In the genomic region with DNA sequence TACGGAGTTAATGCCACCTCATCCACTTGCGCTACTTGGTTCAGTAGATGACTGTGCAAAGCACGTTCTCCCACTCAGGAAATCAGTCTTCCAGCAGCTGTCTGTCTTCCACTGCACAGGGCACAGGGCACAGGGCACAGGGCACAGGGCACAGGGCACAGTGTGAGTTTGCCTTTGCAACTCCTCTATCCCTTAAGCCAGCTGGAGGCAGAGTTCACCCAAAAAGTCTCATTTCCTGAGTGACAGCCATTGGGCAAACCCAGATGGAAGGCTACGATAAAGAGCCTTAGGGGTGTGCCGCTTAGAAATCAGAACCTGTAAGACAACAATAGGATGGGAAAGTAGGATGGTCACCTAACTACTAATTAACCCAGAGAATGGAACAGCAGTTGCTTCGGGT, we compare ENCODE assay signal across 11 mouse cellular contexts.
A peak's percentile ranks its signal among the peaks of the same experiment; 100 is the strongest.
DNase-seq lines count a peak whose midpoint lies in the region; ATAC-seq lines count a peak whose summit lies in the region.
"Had no signal": no experiment of that assay in that cellular context is flagged by ENCODE, and none has a peak within 500 bp of the region (broad histone marks: within the 10 kb centered on the region; RNA-seq: fewer than 3 reads in every experiment).

No protein-coding gene starts in this region.

- 57% methylated on average over 6 of the region's 6 CpGs for WGBS in forebrain, embryonic 16.5 days
- 69% methylated on average over 6 of the region's 6 CpGs for WGBS in limb, embryonic 10.5 days

- H3K4me1 ChIP-seq in forebrain, embryonic 16.5 days (replicated peaks; ENCODE audit: control insufficient read depth, insufficient read depth, low read length): no peaks in the 10 kb centered on the region
- peaks cover 13% of the 10 kb centered on the region for H3K4me1 ChIP-seq in limb, embryonic 10.5 days
- H3K4me1 ChIP-seq: lung, embryonic 15.5 days had no signal

- no peak overlapping the region for H3K4me3 ChIP-seq in forebrain, embryonic 16.5 days (replicated peaks; ENCODE audit: low read length)
- H3K4me3 ChIP-seq in limb, embryonic 10.5 days: no peak overlapping the region
- H3K4me3 ChIP-seq: heart, embryonic 12.5 days; lung, embryonic 15.5 days had no signal

- H3K36me3 ChIP-seq in forebrain, embryonic 16.5 days (ENCODE audit: control insufficient read depth, insufficient read depth): no peaks in the 10 kb centered on the region
- H3K36me3 ChIP-seq in limb, embryonic 10.5 days: no peaks in the 10 kb centered on the region
- H3K36me3 ChIP-seq: heart, embryonic 12.5 days; lung, embryonic 15.5 days had no signal

- H3K27ac ChIP-seq in forebrain, embryonic 16.5 days (ENCODE audit: low read length): no peak overlapping the region
- H3K27ac ChIP-seq in limb, embryonic 10.5 days: 0 out of 2 replicates have a peak overlapping the region, but pooled peaks have one; percentile 4
- H3K27ac ChIP-seq: lung, embryonic 15.5 days had no signal

- no peaks in the 10 kb centered on the region for H3K9me3 ChIP-seq in forebrain, embryonic 16.5 days (ENCODE audit: control insufficient read depth, low read length)
- H3K9me3 ChIP-seq in limb, embryonic 10.5 days (replicated peaks): no peaks in the 10 kb centered on the region
- H3K9me3 ChIP-seq: heart, embryonic 12.5 days; lung, embryonic 15.5 days had no signal

- no peak overlapping the region for H3K9ac ChIP-seq in forebrain, embryonic 16.5 days (replicated peaks; ENCODE audit: low read depth, low read length)
- H3K9ac ChIP-seq: heart, embryonic 12.5 days; lung, embryonic 15.5 days had no signal

- intact Hi-C loops in left cerebral cortex, postnatal 10 days (cut with DNase I): loop anchor here (1.0 to 5.0 kb wide), 2 partner anchors 312 to 383 kb away; no protein-coding TSS in a partner anchor

- ATAC-seq in common myeloid progenitor, adult 5-6 weeks (replicated peaks; ENCODE audit: low read depth, poor library complexity, severe bottlenecking): 0 out of 2 replicates have a peak, but pooled peaks have one; percentile 8
- ATAC-seq in forebrain, embryonic 16.5 days: peak; percentile 13

- H3K4me2 ChIP-seq in forebrain, embryonic 16.5 days (ENCODE audit: low read length): no peak overlapping the region
- H3K4me2 ChIP-seq: heart, embryonic 12.5 days; lung, embryonic 15.5 days had no signal

- no peaks in the 10 kb centered on the region for H3K27me3 ChIP-seq in forebrain, embryonic 16.5 days (replicated peaks; ENCODE audit: control insufficient read depth, insufficient read depth, low read length)
- H3K27me3 ChIP-seq in limb, embryonic 10.5 days (ENCODE audit: low read depth, poor library complexity, severe bottlenecking): no peaks in the 10 kb centered on the region
- H3K27me3 ChIP-seq: heart, embryonic 12.5 days; lung, embryonic 15.5 days; Patski had no signal

- DNase-seq in kidney, adult 9 months: peak; percentile 25
- no peak for DNase-seq in kidney, postnatal 25 days
- no peak for DNase-seq in limb, embryonic 10.5 days (ENCODE audit: low spot score)
- no peak for DNase-seq in left cerebral cortex, postnatal 10 days (ENCODE audit: extremely low spot score in 1 of 2, low spot score in 2 of 2)
- DNase-seq in testis, postnatal 10 days (ENCODE audit: low spot score): no peak
- DNase-seq in urinary bladder, adult 2 months (ENCODE audit: low spot score): no peak
